Mouse (Mus musculus): Measurements from ENCODE around the gene Dtx3.

- TF ChIP-seq CTCF (IDR thresholded peaks at IDR 0.05; ENCODE audit: low read depth) = no peak
- TF ChIP-seq EP300 (IDR thresholded peaks at IDR 0.05; ENCODE audit: low read depth) = no peak
Observed at GRCm38 (mm10) chr10:127213272-127213671, 17.7 kb upstream of the Dtx3 start.

All from heart, postnatal 0 days (tissue).